Mouse (Mus musculus): ENCODE data around the gene Anp32b.

DNA sequence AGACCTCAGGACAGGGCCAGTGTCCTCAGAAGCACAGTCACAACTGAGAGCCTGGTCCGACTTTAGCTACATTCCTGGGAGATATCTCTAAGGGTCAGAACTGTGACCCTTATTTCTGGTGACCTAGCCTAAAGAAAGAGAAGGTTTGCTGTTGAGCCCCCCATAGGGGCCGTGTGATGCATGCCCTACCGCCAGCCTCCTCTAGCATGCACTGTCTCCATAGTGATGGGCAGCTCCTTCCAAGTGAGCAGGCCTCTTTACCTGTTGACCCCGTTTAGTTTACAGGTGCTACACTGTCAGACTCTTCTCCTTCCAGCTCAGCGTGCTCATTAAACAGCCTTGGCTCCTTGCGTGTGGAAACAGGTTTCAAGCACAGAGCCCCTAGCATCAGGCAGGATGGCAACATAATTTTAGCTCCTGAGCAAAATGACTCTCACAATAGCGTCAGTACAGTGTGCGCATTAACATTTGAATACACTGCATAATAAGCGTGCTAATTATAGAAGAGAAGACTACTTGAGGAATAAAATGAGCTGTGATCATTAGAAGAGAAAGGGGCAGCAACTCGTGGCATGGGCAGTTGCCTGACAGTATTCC lies 21.7 kb upstream of the Anp32b start:
- TF ChIP-seq CTCF (IDR thresholded peaks at IDR 0.05; ENCODE audit: low read depth, low read length) (no peak), POLR2A (IDR thresholded peaks at IDR 0.05; ENCODE audit: borderline replicate concordance, low read depth, low read length) (no peak)

Data from bone marrow macrophage, adult 2 months (primary cell).